Mouse (Mus musculus): ENCODE data around the gene Supt5.
A peak's percentile ranks its signal among the peaks of the same experiment; 100 is the strongest.

The Supt5 gene

GRCm38 (mm10) chr7:28298837-28299625, 39.5 kb downstream of the Supt5 start:
- peak; percentile 46 for DNase-seq

GRCm38 (mm10) chr7:28294481-28294880, 44.1 kb downstream of the Supt5 start:
- DNase-seq, result no peak

- no peak for DNase-seq
These were observed 47.6 kb downstream of the Supt5 start, which contains the start of gene Selenov for GRCm38 (mm10) chr7:28290638-28291590. Gene Selenov, minus strand, starts transcription at chr7:28291186.

- no peak for DNase-seq
These were observed 48.4 kb downstream of the Supt5 start for GRCm38 (mm10) chr7:28290165-28290564.

GRCm38 (mm10) chr7:28280630-28281029, 57.9 kb downstream of the Supt5 start:
- no peak for DNase-seq

- DNase-seq, result no peak
These were observed 60.3 kb downstream of the Supt5 start for GRCm38 (mm10) chr7:28278279-28278652.

- DNase-seq, result peak; percentile 97
These were observed 60.8 kb downstream of the Supt5 start, which contains the start of gene Eid2b for GRCm38 (mm10) chr7:28277615-28278278. Gene Eid2b, plus strand, starts transcription at chr7:28277739.

GRCm38 (mm10) chr7:28277237-28277614, 61.3 kb downstream of the Supt5 start:
- no peak for DNase-seq

- DNase-seq, result no peak
These were observed 66.8 kb downstream of the Supt5 start for GRCm38 (mm10) chr7:28271761-28272160.

- DNase-seq, result no peak
These were observed 69.2 kb downstream of the Supt5 start for GRCm38 (mm10) chr7:28269355-28269754.

GRCm38 (mm10) chr7:28268576-28268975, 70.0 kb downstream of the Supt5 start:
- no peak for DNase-seq

- peak; percentile 57 for DNase-seq
These were observed 70.5 kb downstream of the Supt5 start for GRCm38 (mm10) chr7:28268042-28268531.

- DNase-seq, result peak; percentile 89
These were observed 71.2 kb downstream of the Supt5 start, which contains the start of gene Eid2 for GRCm38 (mm10) chr7:28267129-28268041. Gene Eid2, plus strand, starts transcription at chr7:28267881.

GRCm38 (mm10) chr7:28265391-28265790, 73.2 kb downstream of the Supt5 start:
- DNase-seq, result no peak

Measured in cerebellum, adult 11 months (tissue).